Mouse (Mus musculus): ENCODE data around the gene Kiz. TPM values are rescaled to one million over a fixed set of nuclear protein-coding genes. Genes with fewer than 3 reads are reported as not detected.
A peak's percentile ranks its signal among the peaks of the same experiment; 100 is the strongest.

Kiz gene
- total RNA-seq, 1 experiment = 6.3 TPM

GRCm38 (mm10) chr2:146823483-146823951, 32.1 kb upstream of the Kiz start:
- Histone ChIP-seq H3K9ac (ENCODE audit: insufficient read depth, low read depth, low read length, poor library complexity, severe bottlenecking) (no peak overlapping the region), H3K4me3 (ENCODE audit: insufficient read depth in 1 of 2, low read depth in 1 of 2, low read length in 2 of 2, poor library complexity in 1 of 2, severe bottlenecking in 1 of 2) (no peak overlapping the region), H3K27ac (ENCODE audit: insufficient read depth, low read depth, low read length, poor library complexity, severe bottlenecking) (no peak overlapping the region), H3K9me3 (ENCODE audit: control insufficient read depth, insufficient read depth, low read depth, low read length) (no peaks in the 10 kb centered on the region), H3K36me3 (ENCODE audit: control insufficient read depth, insufficient read depth, low read length, poor library complexity, severe bottlenecking) (no peaks in the 10 kb centered on the region), H3K4me1 (ENCODE audit: control insufficient read depth in 2 of 2, insufficient read depth in 2 of 2, low read length in 2 of 2, poor library complexity in 1 of 2) (peaks cover 0 to 7% of the 10 kb centered on the region in 2 experiments; a peak in 1 of 4 replicates)
- in situ Hi-C loops (cut with MboI; ENCODE audit: low sequenced_read_pairs in 2 of 2, unreplicated experiment in 2 of 2) = no loop called here
- TF ChIP-seq MAFK (IDR thresholded peaks at IDR 0.05; ENCODE audit: insufficient read depth, low read depth, low read length) (no peak), CHD2 (IDR thresholded peaks at IDR 0.05; ENCODE audit: low read depth, low read length) (no peak)
- no peak for DNase-seq (ENCODE audit: low read depth, low spot score)

- in situ Hi-C loops (cut with MboI; ENCODE audit: low sequenced_read_pairs in 2 of 2, unreplicated experiment in 2 of 2) = no loop called here
- no peak overlapping the region for H3K4me3 ChIP-seq (ENCODE audit: insufficient read depth in 1 of 2, low read depth in 1 of 2, low read length in 2 of 2, poor library complexity in 1 of 2, severe bottlenecking in 1 of 2)
- H3K27ac ChIP-seq (ENCODE audit: insufficient read depth, low read depth, low read length, poor library complexity, severe bottlenecking) = no peak overlapping the region
- DNase-seq (ENCODE audit: low read depth, low spot score) = no peak
- no peaks in the 10 kb centered on the region for H3K36me3 ChIP-seq (ENCODE audit: control insufficient read depth, insufficient read depth, low read length, poor library complexity, severe bottlenecking)
- no peaks in the 10 kb centered on the region for H3K9me3 ChIP-seq (ENCODE audit: control insufficient read depth, insufficient read depth, low read depth, low read length)
- no peak for TF ChIP-seq HCFC1 (IDR thresholded peaks at IDR 0.05; ENCODE audit: borderline replicate concordance, insufficient read depth, low read length)
- no peak for TF ChIP-seq MAFK (IDR thresholded peaks at IDR 0.05; ENCODE audit: insufficient read depth, low read depth, low read length)
- TF ChIP-seq ZNF384 (IDR thresholded peaks at IDR 0.05; ENCODE audit: low read depth, low read length) = no peak
- no peak for TF ChIP-seq ZC3H11A (IDR thresholded peaks at IDR 0.05; ENCODE audit: borderline replicate concordance, low read depth, low read length)
- TF ChIP-seq CHD2 (IDR thresholded peaks at IDR 0.05; ENCODE audit: low read depth, low read length) = no peak
- peaks cover 0 to 6% of the 10 kb centered on the region in 2 experiments; a peak in 1 of 4 replicates for H3K4me1 ChIP-seq (ENCODE audit: control insufficient read depth in 2 of 2, insufficient read depth in 2 of 2, low read length in 2 of 2, poor library complexity in 1 of 2)
- H3K9ac ChIP-seq (ENCODE audit: insufficient read depth, low read depth, low read length, poor library complexity, severe bottlenecking) = no peak overlapping the region
These were observed 31.6 kb upstream of the Kiz start for GRCm38 (mm10) chr2:146824043-146824442.

GRCm38 (mm10) chr2:146828006-146828405, 27.7 kb upstream of the Kiz start:
- Histone ChIP-seq H3K4me1 (ENCODE audit: control insufficient read depth in 2 of 2, insufficient read depth in 2 of 2, low read length in 2 of 2, poor library complexity in 1 of 2) (peaks cover 0 to 5% of the 10 kb centered on the region in 2 experiments; a peak in 1 of 4 replicates), H3K36me3 (ENCODE audit: control insufficient read depth, insufficient read depth, low read length, poor library complexity, severe bottlenecking) (no peaks in the 10 kb centered on the region), H3K27ac (ENCODE audit: insufficient read depth, low read depth, low read length, poor library complexity, severe bottlenecking) (no peak overlapping the region), H3K9ac (ENCODE audit: insufficient read depth, low read depth, low read length, poor library complexity, severe bottlenecking) (no peak overlapping the region), H3K4me3 (ENCODE audit: insufficient read depth in 1 of 2, low read depth in 1 of 2, low read length in 2 of 2, poor library complexity in 1 of 2, severe bottlenecking in 1 of 2) (no peak overlapping the region), H3K9me3 (ENCODE audit: control insufficient read depth, insufficient read depth, low read depth, low read length) (no peaks in the 10 kb centered on the region)
- DNase-seq (ENCODE audit: low read depth, low spot score) = no peak
- no peak for TF ChIP-seq MAFK (IDR thresholded peaks at IDR 0.05; ENCODE audit: insufficient read depth, low read depth, low read length)
- no peak for TF ChIP-seq HCFC1 (IDR thresholded peaks at IDR 0.05; ENCODE audit: borderline replicate concordance, insufficient read depth, low read length)
- no peak for TF ChIP-seq ZNF384 (IDR thresholded peaks at IDR 0.05; ENCODE audit: low read depth, low read length)
- TF ChIP-seq CHD2 (IDR thresholded peaks at IDR 0.05; ENCODE audit: low read depth, low read length) = no peak
- TF ChIP-seq ZC3H11A (IDR thresholded peaks at IDR 0.05; ENCODE audit: borderline replicate concordance, low read depth, low read length) = no peak
- in situ Hi-C loops (cut with MboI; ENCODE audit: low sequenced_read_pairs in 2 of 2, unreplicated experiment in 2 of 2) = loop anchor here in 1 of 2 experiments (25.0 kb wide), 1 partner anchor 534 kb away; the partner anchor contains the start of gene Pax1

- H3K9me3 ChIP-seq (ENCODE audit: control insufficient read depth, insufficient read depth, low read depth, low read length) = no peaks in the 10 kb centered on the region
- DNase-seq (ENCODE audit: low read depth, low spot score) = no peak
- H3K27ac ChIP-seq (ENCODE audit: insufficient read depth, low read depth, low read length, poor library complexity, severe bottlenecking) = no peak overlapping the region
- peak overlapping the region in 1 of 2 experiments; percentile 60; a peak in 2 of 4 replicates for H3K4me3 ChIP-seq (ENCODE audit: insufficient read depth in 1 of 2, low read depth in 1 of 2, low read length in 2 of 2, poor library complexity in 1 of 2, severe bottlenecking in 1 of 2)
- TF ChIP-seq ZC3H11A (IDR thresholded peaks at IDR 0.05; ENCODE audit: borderline replicate concordance, low read depth, low read length) (no peak), ZNF384 (IDR thresholded peaks at IDR 0.05; ENCODE audit: low read depth, low read length) (no peak), HCFC1 (IDR thresholded peaks at IDR 0.05; ENCODE audit: borderline replicate concordance, insufficient read depth, low read length) (no peak), MAFK (IDR thresholded peaks at IDR 0.05; ENCODE audit: insufficient read depth, low read depth, low read length) (no peak)
- in situ Hi-C loops (cut with MboI; ENCODE audit: low sequenced_read_pairs in 2 of 2, unreplicated experiment in 2 of 2) = loop anchor here (10.0 to 25.0 kb wide), 3 partner anchors 529 to 1211 kb away; partner anchors contain the start of genes Foxa2 (in 1 of the 2) and Pax1 (in 1 of the 2)
- H3K36me3 ChIP-seq (ENCODE audit: control insufficient read depth, insufficient read depth, low read length, poor library complexity, severe bottlenecking) = no peaks in the 10 kb centered on the region
- H3K4me1 ChIP-seq (ENCODE audit: control insufficient read depth in 2 of 2, insufficient read depth in 2 of 2, low read length in 2 of 2, poor library complexity in 1 of 2) = peaks cover 17 to 21% of the 10 kb centered on the region in 2 experiments
- no peak overlapping the region for H3K9ac ChIP-seq (ENCODE audit: insufficient read depth, low read depth, low read length, poor library complexity, severe bottlenecking)
These were observed 22.2 kb upstream of the Kiz start for GRCm38 (mm10) chr2:146833222-146834063.

Measured in ES-E14 (cell line).